Mouse (Mus musculus) urinary bladder, postnatal 25 days (tissue): Measurements from ENCODE around the gene Erich3.

Experiments used
- DNase-seq: peaks from one replicate; pipeline ENCODE4 v3.0.0; 2022; ENCODE audit warnings: low spot score

The Erich3 gene

DNA sequence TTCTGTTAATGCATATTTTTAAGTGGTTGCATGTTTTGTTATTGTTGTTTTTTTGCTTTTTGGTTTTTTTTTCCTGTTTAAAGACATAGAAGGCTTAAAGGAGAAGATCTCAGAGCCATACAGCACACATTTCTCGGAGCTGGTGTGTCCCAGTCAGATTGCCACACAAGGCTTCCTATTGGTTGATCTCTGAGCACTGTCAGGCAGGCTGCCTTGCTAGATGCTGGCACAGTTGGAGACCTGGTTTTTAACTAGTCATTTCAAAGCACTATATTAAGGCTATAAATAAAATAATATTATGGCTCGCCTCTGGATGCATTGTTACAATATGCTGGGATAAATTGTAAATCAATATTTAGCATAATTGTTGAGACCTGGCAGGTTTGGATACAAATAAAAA is 18.9 kb downstream of the Erich3 start:
- DNase-seq: no peak

DNA sequence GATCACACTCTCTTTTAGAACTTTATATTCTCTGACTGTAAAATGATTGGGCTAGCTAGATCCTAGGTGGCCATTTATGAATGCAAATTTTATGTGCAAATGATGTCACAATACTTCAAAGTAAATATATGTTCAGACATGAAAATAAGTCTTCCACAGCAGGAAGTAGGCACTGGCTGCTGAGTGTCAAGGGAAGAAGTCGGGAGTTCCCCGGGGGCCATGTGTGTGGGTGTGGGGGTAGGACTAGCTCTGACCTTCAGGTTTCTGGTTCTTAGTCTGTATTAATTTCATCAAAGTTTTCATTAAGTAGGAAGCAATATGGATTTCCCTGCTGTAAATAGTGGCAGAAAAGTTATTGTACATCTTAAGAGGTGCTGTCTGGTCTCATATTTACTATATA is 20.0 kb downstream of the Erich3 start:
- no peak for DNase-seq

DNA sequence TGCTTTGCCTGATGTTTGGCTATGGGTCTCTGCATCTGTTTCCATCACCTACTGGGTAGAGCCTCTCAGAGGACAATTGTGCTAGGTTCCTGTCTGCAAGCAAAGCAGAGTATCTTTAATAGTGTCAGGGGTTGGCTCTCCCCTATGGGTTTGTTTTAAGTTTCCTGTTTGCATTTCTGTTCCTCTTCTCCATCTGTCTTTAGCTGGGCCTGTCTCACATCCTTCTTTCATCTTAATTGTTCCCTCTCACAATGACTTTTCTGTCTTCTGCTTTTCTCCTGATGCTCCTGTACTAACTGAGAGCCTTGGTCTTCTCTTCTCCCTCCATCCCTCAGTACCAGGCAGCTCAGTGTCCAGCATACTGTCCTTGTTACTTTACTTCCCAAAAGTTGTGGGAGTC is 26.6 kb downstream of the Erich3 start:
- no peak for DNase-seq

DNA sequence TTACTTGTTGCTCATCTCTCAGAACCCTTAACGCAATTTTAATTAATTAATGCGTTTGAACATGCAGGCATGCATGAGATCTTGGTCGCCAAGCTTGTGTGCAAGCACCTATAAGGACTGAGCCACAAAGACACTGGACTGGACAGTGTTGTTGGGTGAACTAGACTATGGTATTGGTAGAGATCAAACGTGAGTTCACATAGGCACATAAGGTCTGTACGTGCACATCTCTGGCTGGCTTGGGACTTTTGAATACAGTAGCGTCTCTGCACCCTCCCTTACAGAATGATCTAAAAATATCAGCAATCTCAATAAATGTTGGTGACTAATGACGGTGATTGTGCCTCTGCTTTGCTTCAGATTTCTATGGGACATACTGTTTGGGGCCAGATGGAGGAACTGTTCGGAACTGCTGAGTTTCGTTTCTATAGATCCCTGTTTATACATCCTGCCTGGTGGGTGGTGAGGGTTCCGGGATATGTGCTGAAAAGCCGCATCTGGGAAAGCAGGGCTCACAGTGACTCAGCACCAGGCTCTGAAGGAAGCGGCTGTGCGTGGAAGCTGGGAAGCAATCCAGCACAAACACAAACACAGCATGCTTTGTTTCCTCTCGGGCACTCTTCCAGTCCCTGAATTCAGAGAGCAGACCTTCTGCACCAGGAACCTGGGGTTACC is 28.4 kb downstream of the Erich3 start:
- DNase-seq: no peak

DNA sequence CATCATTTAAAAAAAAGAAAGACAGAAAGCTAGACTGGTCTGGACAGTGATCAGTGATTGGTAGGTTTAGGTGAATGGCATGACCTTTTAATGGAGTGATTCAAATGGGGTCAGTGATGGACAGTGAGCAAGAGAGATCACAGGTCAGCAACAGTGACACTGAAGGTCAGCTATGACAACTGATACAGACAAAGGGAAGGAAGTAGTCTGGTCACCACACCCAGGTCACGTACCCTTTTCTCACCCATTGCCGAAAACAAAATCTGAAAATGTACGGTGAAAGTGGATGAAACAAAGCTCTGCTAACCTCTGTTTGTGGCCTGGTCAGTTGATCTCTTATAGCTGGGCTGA is 28.9 kb downstream of the Erich3 start:
- no peak for DNase-seq

DNA sequence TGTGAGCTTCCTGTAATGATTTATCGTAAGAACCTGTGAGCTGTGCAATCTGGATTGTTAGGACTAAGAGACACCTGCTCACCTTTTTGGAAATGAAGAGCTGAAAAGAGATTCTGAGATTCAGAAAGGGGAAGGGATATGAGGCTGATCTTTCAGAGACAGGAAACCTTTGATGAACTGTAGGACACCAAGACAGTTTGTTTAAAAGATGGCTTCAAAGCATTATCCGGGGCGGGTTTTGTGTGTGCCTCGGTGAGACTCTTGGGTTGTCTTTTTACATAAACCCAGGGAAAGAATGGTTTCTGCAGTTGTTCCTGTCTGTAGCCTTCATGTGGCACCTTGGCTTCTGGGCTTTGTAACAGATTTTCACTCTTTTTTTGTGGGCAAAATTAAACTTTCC is 30.2 kb downstream of the Erich3 start:
- DNase-seq: no peak

DNA sequence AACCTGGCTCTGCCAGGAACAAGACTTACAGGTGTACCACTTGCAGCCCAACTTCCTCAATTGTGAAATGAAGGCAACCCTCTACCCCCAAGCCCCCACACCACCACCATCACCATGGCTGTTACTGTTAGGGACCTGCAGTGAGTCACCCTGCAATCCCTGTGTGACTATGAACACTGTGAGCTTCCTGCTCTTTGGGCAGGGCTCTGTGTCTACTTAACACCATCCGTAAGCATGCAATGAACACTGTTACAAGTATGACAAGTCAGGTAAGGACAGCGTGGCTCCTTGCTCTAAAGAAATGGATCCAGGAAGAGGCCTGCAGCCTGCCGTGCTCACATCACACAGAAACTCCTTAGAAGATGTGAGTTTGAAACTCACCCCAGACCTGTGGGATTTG is 33.0 kb downstream of the Erich3 start:
- DNase-seq: no peak

DNA sequence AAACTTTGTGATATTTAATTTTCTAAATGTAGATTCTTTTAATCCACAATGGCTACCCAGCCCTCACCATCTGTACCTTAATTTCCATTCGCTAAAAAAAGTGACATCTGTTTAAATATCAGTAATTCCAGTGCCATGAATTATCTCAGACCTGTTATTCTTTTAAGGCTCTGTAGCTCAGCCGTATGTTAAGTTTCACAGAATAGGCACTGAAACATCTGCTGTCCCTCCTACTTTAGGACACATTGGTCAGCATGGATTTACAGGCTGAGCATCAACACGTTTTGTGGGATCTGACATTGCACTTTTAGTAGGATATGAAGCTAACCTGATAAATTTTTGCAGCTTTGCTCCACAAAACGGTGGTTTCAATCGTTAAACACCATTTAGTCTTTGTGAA is 35.2 kb downstream of the Erich3 start:
- DNase-seq: no peak

DNA sequence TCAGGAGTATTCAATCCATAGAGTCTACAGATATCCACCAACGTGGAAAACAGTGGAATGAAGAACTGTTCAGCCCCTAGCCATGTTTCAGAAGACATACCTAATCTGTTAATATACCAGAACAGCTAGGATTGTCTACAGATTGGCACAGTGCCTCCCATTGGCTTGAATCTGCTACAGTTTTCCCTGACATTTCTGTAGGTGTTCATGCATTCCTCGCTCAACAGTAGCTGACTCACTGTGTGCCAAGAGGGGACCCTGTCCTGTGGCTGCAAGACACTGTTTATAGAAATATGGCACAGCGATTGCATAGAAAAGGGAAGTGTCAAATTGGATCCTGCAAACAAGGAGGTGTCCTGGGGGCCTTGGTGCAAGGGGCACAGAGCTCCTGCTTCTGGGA is 36.6 kb downstream of the Erich3 start:
- no peak for DNase-seq

DNA sequence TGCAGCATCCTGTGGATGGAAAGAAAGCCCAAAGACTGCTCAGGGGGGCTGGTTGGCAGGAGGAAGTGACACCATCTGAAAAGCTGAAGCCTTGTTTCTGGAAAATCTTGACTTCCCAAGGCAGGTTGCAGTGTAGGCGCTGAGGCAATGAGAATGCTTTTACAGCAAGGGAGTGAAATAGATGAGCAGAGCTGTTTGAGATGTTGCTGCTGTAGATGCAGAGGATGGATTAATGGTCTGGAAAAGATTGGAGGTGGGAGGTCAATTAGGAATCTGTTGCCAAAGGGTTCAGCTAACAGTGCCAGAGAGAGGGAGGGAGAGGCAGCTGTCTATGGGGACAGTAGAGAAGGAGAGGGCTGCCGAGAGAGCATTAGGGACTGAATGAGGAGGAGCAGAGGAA is 37.1 kb downstream of the Erich3 start:
- no peak for DNase-seq

DNA sequence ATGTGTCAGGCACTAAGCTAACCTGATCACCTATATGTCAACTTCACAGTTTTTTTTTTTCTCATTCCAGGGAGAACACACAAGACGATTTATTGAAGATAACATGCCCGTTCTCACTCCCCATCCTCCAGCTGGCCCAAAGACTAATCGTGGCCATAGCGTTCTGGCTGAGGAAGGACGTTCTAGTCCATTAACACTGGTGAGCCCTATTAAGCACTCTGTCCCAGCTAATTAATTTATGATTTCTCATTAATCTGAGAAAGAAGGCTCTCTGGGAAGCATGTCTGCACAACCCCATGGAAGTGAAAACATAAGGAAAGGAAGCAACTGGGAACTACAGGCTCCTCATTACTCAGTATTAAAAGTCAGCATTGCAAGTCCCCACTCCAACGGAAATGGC is 41.1 kb downstream of the Erich3 start:
- DNase-seq: no peak

DNA sequence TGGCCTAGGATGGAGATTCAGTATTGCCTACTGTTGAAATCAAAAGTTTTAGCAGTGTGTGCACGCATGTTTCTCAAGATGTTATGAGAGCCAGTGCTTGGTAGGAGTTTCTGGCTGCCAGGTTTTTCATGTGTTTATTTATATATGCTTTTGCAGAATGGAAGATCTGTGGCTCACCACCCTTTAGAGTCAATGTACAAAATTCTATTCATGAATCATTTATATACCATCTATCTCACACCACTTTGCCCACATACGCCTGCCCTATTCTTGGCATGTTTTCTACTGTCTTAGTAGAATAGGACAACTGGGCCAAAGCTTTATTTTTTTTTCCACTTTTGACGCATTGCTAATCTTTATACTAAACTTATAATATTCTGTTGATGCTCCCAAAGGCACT is 44.5 kb downstream of the Erich3 start:
- DNase-seq: no peak

DNA sequence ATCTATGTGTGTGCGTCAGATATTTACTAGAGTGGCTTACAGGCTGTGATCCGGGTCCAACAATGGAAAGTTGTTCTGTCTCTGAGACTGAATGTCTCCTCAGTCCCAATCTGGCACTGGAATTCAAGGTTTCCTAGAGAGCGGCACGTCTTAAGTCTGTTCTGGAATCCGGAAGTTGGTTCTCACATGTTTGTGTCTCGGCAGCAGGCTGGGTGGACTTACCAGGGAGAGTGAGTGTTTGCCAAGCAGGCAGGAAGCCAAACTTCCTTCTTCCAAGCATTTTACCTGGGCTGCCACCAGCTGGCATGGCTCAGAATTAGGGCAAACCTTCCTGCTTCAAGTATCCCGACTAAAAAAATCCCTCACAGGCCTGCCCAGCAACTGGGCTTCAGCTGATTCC is 59.5 kb downstream of the Erich3 start:
- no peak for DNase-seq

DNA sequence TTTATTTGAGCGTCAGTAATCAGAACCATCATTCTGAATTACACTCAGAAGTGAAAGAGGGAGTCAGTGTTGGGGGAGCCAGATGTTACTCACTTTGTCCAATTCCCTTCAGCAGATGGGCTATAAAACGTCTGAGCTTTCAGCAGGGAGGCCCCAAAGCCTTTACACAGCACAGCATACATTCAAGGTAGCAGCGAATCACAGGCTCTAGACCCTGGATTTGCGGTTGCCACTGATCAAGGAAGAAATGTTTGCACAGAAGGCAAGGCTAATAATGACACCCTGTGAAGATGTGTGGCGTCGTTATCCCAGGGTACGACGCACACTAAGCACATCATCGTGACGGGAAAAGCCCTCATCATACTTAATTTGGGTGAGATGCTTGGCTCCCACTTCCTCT is 67.8 kb downstream of the Erich3 start:
- no peak for DNase-seq

DNA sequence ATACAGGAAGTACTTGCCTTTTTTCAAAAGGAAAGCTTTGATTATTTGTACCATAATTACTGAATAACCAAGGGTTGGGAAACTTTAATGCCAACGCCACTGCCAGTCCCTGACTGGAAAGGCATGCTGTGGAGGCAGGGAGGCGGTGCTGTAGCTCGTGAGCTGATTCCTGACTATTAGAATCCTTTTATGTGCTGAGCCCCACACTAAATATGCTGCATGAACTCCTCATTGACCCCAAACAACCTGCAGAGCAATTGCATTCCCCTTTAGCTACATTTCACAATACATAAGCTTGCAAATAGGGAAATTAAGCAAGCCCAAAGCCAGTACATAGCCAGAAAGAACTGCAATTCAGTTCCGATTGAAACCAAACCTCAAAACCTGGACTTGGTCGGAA is 77.8 kb downstream of the Erich3 start:
- no peak for DNase-seq

DNA sequence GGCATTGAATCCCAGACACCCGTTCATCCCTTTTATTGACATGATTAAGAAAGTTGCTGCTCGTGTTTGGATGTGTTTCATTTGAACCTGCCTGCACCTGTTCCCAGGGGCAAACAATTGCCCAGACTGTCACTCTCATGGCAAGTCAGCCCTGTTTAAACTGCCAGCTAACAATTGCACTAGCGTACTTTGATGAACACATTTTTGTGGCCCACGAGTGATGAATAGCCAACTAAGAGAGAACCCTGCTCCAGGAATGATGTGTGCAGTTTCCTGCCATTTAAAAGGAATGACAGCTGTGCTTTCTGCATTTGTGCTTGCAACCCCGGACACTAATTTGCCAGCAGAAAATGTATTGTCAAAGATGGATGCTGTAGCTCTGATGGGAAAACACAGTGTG is 79.3 kb downstream of the Erich3 start:
- no peak for DNase-seq

DNA sequence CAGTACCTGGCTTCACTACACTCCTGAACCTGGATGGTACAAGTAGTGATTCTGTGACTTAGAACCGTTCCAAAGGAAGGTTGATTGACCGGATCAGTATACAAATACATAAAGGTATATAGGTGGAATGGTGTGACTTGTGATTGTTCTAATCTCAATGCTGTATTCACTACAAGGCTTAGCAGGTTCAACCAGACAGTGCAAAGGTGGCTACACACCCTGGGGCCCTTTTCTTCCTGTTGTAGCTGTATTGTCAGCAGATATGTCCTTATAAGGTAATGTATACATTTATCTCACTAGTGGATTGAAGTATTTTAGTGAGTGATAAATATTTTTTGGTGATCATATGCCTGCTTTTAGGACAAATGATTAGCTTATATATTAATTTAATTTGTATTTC is 80.7 kb downstream of the Erich3 start:
- no peak for DNase-seq

DNA sequence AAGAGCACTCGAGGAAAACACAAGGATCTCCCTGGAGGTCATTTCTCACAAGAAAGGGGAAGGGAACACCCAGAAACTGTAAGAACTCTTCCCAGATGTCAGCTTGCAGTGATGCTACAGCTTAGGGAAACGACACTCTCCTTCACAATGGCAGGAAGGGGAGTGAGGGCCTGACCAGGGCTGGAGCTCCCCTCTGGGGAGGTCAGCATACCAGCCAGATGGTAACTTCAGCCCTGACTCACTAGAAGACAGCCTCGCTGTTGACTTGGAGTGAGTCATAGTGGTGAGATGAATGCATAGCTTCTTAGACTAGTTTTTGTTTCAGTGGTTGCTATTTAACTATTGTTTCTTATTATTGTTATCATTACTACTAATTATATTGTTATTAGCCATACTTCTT is 90.8 kb downstream of the Erich3 start:
- no peak for DNase-seq

DNA sequence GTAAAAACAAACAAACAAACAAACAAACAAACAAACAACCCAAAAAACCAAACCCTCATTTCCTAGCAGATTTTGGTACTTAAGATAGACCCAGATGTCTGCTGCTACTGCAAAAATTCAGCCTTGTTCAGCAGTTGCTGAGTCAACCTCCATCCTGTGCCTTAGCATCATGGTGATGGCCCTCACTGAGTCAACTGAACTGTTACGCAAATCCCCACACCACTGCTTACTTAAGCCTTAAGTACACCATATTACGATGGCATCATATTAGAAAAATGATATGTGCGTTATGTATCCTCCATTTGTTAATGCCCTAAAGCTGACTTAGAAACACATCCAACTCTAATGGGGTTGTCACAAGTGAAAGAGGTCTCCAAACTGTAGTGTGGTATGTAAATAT is 91.6 kb downstream of the Erich3 start:
- no peak for DNase-seq

DNA sequence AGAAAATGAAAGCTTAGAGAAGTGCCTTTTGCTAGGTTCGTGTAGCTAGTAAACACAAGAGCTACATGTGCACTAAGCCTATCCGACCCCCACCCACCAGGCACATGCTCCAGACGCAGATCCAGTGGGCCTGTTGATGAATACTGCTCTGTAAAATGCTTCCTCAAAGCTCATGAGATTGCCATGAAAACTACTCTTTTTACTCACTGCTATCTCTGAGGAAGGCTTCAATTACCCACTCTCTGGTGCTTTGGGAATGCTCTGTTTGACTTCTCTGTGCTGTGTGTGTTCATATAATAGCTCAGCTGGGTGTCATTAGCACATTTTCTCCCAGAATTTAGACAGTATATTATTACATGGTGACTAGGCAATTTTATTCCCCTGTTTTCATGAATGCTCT is 94.4 kb downstream of the Erich3 start:
- no peak for DNase-seq

DNA sequence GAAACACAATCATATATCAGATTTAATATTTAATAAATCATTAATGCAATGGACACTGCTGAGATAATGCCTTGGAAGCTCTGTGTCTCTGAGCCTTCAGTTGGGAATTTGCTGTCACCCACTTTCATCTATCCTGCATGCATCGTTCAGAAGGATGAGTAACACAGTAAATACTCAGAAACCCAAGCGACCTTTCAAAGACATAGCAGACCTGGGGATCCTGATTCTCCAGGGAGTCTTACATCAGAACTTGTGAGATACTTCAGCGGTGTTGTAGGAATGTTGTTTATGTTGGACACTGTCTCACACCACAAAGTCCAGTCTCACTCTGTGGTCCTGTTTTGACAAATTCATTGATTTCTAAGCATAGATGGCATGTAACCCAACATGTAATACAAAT is 97.4 kb downstream of the Erich3 start:
- DNase-seq: no peak

DNA sequence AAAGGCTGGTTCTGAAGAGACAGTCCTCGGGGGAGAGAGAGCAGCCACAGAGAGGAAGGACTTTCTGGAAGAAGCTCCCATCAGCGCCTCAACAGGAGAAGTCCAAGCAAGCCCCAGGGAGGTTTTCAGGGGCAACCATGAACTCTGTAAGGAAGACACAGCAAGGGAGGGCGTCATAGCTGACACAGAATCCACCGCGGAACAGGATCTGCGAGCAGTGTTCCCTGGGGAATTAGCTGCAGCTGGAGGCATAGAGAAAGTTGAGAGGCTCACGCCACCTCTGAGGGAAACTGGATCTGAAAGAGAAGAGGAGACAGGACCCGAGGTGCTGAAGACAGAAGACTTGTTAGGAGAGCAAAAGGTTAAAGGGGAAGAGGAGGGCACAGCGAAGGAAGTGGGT is 99.7 kb downstream of the Erich3 start:
- DNase-seq: no peak

DNA sequence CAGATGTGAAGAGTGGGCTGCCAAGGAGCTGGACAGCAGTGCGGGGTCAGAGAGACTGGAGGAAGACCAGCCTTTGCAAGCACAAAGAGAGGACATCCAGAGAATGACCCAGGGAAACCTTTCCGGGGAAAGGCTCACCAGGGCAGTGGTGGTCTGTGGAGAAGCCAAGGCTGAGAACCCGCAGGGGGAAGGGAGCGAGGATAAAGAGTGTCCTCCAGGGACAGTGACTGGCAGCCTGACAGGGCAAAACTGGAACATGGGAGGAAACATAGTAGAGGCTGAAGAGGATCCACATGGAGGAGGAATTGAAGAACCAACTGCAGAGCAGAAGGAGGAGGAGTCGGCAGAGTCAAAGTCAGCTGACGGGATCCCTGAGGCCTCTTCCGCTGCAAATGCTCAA is 100.5 kb downstream of the Erich3 start:
- no peak for DNase-seq

DNA sequence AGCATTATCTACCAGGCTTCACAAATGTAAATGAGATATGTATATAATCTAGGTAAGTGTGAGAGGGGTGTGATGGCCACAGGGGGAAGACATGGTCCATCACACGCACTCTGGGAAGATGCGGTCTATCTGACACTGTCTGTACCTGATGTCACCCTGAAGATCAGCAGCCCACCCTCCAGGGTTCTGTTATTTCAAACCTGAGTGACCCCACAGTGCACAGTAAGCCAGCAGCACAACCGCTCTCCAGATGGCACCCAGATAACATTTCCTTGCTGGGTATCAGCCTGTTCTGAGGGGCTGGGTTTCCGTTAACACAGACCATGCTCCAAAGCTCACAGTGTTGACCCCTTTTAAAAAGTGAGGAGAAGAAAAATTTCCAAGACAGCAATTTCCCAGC is 102.7 kb downstream of the Erich3 start:
- DNase-seq: no peak

DNA sequence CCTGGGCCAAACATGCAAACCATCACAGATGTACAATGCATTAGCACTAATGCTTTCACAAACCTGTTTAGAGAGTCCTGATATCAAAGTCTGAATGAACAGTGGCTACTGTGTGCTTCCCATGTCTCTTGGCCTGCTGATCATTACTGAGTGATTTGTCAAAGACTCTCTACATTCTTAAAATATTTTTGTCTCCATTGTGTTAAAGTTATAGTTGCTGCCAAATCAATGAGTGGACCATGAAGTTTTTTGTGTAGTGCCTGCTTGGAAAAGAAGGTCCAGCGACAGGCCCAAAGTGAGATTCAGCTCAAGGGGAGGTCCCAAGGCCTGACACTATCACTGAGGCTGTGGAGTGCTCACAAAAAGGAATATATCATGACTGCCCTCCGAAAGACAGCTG is 108.0 kb downstream of the Erich3 start:
- no peak for DNase-seq
